Mouse (Mus musculus) cerebellum, adult 9-10 months (tissue): ENCODE results near the gene Slc22a7.

Experiments
- DNase-seq: peaks from one replicate; pipeline ENCODE4 v3.0.0; 2022

The Slc22a7 gene

GRCm38 (mm10) chr17:46433627-46434026 lies 4.6 kb downstream of the Slc22a7 start:
- no peak for DNase-seq

- DNase-seq, result no peak
Measured at GRCm38 (mm10) chr17:46428761-46429414, 9.4 kb downstream of the Slc22a7 start, which contains the start of gene Crip3. Crip3 (plus strand) TSS chr17:46428926.

DNA sequence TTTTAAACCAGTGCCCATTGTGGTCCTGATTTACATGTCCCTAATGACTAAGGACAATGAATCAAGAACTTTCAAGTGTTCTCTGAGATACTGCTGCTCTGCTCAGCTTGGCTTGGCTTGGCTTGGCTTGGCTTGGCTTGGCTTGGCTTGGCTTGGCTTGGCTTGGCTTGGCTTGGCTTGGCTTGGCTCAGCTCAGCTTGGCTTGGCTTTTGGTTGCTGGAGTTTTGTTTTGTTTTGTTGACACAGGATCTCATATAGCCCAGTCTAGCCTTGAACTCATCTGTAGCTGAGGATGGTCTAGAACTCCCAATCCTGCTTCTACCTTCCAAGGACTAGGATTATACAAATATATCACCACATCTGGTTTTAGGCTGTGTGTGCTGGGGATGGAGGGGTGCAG lies 11.8 kb downstream of the Slc22a7 start:
- no peak for DNase-seq

GRCm38 (mm10) chr17:46419717-46420116 lies 18.5 kb downstream of the Slc22a7 start:
- no peak for DNase-seq

GRCm38 (mm10) chr17:46418628-46419027 lies 19.6 kb downstream of the Slc22a7 start:
- no peak for DNase-seq

DNA sequence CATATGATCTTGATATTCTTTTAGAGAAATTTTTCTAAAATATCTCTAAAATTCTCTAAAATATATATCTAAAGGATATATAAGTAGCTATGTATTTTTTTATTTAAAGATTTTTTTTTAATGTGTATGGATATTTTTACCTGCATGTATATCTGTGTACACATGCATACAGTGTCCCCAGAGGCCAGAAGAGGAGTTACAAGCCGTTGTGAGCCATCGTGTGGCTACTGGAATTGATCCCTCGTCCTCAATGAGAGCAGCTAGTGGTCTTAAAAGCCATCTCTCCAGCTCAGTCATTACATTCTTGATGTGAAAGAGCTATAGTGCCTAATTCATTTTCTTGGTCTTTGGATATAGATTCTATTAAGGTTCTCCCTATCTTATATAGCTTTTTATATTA lies 29.8 kb downstream of the Slc22a7 start:
- DNase-seq, result no peak

DNA sequence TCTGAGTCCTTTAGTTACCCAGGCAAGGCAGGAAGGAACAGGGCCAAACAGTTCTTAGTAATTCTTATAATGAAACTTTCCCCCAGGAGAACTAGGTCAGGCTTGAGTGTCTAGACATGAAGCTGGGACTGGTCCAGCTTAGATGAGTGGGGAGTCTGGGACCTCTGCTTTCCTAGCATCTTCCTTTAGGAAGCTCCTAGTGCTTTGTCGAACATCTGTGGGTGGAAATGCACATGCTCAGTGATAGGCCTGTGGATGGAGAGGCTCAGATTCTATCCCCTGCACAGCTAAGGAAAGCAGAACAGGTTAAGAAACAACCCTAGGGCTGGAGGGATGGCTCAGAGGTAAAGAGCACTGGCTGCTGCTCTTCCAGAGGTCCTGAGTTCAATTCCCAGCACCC lies 43.6 kb downstream of the Slc22a7 start:
- no peak for DNase-seq

GRCm38 (mm10) chr17:46393012-46393411 lies 45.2 kb downstream of the Slc22a7 start:
- peak; percentile 43 for DNase-seq

- DNase-seq, result no peak
Measured at GRCm38 (mm10) chr17:46388200-46388599, 50.1 kb downstream of the Slc22a7 start.

DNA sequence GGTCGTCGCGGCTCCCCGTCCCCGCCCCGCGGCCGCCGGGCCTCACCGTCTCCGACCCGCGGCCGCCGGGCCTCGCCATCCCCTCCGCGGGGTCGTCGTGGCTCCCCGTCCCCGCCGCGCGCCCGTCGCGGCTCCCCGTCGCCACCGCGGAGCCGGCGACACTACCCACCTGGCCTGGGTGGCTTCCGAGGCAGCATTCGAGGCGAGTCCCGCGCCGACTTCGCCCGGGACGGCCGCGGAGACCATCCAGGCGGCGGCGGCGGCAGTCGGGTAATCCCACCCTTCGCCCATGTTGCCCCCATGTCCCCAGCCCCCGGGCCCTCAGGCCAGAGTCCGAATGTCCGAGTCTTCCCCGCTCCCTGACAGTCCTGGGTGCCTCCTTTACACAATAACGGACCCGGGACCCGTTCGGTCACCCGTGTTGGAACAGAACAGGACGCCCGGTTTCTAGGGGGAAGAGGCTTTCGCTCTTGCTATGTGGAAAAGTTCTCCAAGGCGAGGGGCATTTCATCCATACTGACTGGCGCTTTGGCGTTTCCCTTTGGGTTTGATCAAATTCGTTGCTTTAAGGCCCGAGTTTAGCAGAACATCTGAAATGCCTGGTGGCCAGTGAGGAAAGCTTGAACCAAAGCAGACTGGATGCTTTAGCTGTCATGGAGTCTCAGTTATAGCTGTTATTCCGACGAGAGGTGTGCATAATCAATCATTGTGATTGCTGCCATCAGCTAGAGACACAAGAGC lies 54.0 kb downstream of the Slc22a7 start:
- DNase-seq, result peak; percentile 26

DNA sequence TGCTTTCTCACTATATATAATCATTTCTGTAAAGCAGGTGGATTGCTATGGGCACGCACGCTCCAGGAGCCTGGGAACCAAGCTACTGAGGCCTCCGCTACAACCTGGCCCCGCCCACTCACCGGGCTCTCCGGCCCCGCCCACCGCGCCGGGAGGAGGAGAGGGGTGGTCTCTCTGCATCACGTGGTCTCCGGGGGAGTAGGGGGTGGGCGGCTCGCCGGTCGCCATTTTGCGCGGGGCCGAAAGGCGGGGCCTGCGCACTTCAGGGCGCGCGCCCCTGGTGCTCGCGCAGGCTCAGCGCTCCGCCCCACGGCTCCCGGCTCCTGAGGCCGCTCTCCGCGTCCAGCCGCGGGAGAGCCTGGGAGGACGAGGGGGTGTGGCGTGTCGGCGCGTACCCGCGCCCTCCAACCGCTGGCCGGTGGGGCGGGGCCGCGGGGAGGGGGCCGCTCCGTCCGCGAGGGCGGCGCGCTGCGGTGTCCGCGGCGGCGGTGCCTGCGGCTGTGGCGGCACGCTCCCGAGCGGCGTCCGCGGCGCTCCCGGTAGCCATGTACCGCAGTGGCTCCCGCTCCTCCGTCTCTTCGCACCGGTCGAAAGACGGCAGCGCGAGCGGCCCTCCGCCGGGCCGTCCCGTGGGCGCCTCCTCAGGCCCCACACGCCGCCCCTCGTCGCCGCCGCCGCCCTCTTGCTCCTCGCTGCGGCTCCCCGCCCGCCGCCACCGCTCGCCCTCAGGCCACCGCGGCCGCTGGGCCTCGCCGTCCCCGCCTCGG lies 54.8 kb downstream of the Slc22a7 start, which contains the start of gene Zfp318:
Gene Zfp318, plus strand, starts transcription at position 438 of the 767 bp plus-strand sequence.
- peak; percentile 96 for DNase-seq
